Mouse (Mus musculus): ENCODE results near the gene Csgalnact2.
A peak's percentile ranks its signal among the peaks of the same experiment; 100 is the strongest.

Gene Csgalnact2

GRCm38 (mm10) chr6:118138731-118139709 lies at the start of gene Csgalnact2:
TSS of gene Csgalnact2 (minus strand) at chr6:118139140.
- DNase-seq (ENCODE audit: extremely low spot score, low read depth, low spot score): peak; percentile 56

- no peak for DNase-seq (ENCODE audit: extremely low spot score, low read depth, low spot score)
These were observed 49.7 kb upstream of the Csgalnact2 start for GRCm38 (mm10) chr6:118188599-118188998.

GRCm38 (mm10) chr6:118187285-118187641 lies 48.3 kb upstream of the Csgalnact2 start:
- no peak for DNase-seq (ENCODE audit: extremely low spot score, low read depth, low spot score)

DNA sequence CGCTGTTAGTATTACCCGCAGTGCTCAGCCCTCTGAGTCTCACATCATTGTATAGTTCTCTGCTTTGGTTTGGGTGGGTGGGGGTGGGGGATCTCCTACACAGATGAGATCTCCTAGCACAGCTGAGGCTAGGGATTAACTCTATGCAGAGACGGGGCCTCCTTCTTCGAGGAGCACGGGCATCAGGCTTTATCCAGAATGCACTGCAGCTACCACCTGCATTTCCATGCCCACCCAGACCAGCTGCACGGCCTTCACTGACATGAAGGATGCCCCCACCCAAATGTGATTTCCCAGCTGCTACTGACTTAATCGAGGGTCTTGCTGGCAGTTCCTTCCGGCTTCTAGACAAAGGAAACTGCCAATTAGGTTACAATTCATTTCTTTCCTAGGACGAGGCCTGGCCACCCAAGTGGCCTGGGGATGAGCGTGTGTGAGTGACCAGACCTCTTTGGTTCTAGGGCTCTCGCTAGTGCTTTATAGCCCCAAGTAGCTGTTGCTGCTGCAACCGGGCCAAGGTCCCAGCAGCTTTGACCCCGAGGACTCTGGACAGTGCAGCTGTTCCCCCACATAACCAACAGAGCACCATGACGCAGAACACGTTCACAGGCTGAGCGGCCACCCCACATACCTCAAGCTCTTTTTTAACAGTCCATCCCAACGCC lies 47.8 kb upstream of the Csgalnact2 start:
- DNase-seq (ENCODE audit: extremely low spot score, low read depth, low spot score): no peak

GRCm38 (mm10) chr6:118184126-118184525 lies 45.2 kb upstream of the Csgalnact2 start:
- DNase-seq (ENCODE audit: extremely low spot score, low read depth, low spot score): no peak

DNA sequence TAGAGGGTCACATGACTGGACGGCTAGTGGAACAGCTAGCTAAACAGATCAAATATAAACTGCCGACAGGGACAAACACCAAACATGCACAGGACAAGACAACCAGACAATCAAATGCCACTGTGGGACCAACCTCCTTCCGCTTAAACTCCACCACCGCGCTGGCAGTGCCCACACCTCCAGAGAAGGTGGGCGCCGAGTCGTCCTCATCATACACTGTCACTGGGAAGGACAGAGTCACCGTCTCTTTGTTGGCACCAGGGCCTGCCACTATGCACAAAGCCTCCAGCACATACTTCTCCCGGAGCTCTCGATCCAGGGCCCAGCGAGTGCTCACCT lies 41.1 kb upstream of the Csgalnact2 start:
- DNase-seq (ENCODE audit: extremely low spot score, low read depth, low spot score): no peak

DNA sequence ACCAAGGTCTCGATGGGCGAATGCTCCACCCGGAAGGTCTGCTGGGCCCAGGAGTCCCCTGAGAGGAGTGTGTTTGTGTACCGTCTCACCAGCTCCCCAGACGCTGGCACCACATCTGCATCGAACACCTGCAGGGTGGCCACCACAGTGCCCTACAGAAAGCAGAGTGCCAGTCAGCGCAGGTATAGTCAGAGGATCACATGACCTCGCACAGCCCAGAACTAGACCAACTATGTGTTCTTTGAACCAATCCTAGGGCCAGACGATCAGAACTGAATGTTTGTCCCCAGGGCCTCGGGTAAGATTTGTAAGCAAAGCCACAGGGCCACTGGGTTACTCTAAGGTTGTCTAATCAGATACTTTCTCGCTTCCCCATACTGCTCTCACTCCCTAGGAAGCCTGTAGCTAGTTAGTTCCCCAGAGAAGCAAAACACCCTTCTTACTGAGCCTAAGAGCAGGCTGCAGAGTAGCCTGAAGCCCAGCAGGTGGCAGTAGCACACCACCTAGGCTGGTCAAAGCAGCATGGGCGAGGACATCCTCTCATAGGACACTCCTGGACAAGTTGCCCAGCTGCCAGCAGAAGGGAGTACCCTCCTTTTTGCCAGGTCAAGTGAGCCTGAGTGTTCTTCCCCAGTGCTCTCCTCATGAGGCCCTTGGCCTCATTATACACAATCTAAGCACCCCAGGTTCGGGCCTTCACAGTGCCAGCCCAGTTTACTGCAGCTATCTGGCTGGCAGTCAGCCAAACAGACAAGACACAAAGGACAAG lies 40.6 kb upstream of the Csgalnact2 start:
- DNase-seq (ENCODE audit: extremely low spot score, low read depth, low spot score): peak; percentile 58

DNA sequence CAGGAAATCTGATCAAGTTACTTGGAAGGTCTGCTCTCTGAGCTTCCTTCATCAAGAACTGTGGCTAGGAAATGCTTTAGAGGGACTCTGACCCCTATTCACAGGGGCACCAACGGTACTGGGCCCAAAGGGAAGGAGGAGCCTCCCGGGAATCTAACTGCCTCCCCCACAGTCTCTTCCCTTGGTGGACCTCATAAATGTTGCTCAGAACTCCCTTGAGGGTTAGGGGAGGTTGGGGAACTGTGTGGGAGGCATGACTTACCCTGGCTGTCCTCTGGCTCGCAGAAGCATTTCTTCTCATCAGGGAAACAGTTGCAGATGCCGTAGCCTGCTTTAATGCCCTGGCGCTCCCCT lies 35.0 kb upstream of the Csgalnact2 start:
- DNase-seq (ENCODE audit: extremely low spot score, low read depth, low spot score): no peak

- DNase-seq (ENCODE audit: extremely low spot score, low read depth, low spot score): no peak
These were observed 34.5 kb upstream of the Csgalnact2 start for GRCm38 (mm10) chr6:118173251-118173974.

GRCm38 (mm10) chr6:118171386-118171785 lies 32.4 kb upstream of the Csgalnact2 start:
- DNase-seq (ENCODE audit: extremely low spot score, low read depth, low spot score): no peak

GRCm38 (mm10) chr6:118168106-118168505 lies 29.2 kb upstream of the Csgalnact2 start:
- DNase-seq (ENCODE audit: extremely low spot score, low read depth, low spot score): no peak

- no peak for DNase-seq (ENCODE audit: extremely low spot score, low read depth, low spot score)
These were observed 28.1 kb upstream of the Csgalnact2 start for GRCm38 (mm10) chr6:118167013-118167412.

GRCm38 (mm10) chr6:118165516-118165915 lies 26.6 kb upstream of the Csgalnact2 start:
- no peak for DNase-seq (ENCODE audit: extremely low spot score, low read depth, low spot score)

GRCm38 (mm10) chr6:118164691-118165090 lies 25.8 kb upstream of the Csgalnact2 start:
- DNase-seq (ENCODE audit: extremely low spot score, low read depth, low spot score): no peak

DNA sequence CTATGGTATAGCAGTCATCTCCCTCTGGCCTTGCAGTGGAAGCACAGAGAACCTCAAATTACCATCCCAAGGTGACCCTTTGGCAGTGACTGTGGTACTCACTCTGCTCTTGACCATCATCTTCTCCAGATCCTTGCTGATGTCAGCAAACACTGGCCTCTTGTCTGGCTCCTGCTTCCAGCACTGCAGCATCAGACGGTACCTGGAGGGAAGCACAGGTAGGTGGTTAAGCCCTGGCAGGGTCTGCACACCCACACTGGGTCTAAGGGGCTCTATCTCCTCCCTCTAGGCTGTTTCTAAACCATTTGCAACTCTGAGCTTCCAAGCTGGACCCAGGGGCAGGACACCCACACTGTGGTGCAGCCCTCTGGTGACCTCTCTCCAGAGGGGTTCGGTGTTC lies 24.1 kb upstream of the Csgalnact2 start:
- no peak for DNase-seq (ENCODE audit: extremely low spot score, low read depth, low spot score)

GRCm38 (mm10) chr6:118162457-118163082 lies 23.6 kb upstream of the Csgalnact2 start:
- DNase-seq (ENCODE audit: extremely low spot score, low read depth, low spot score): no peak

DNA sequence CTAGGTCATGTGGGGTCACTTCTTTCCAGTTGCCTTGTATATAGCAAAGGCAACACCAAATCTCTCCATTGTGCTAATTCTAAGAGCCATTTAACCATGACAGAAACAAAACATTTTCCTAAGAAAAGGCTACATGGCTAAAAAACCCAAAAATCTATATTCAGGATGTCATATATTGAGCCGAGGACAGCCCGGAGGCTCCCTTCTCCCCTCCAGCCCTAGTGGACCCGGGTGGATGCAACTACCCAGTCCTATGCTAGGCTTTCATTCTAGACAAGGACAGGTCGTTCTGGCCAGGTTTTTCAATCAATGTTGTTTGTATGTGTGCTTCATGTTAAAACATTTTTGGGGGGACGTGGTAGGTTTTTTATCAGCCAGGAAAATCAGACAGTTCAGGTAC lies 14.2 kb upstream of the Csgalnact2 start:
- no peak for DNase-seq (ENCODE audit: extremely low spot score, low read depth, low spot score)

DNA sequence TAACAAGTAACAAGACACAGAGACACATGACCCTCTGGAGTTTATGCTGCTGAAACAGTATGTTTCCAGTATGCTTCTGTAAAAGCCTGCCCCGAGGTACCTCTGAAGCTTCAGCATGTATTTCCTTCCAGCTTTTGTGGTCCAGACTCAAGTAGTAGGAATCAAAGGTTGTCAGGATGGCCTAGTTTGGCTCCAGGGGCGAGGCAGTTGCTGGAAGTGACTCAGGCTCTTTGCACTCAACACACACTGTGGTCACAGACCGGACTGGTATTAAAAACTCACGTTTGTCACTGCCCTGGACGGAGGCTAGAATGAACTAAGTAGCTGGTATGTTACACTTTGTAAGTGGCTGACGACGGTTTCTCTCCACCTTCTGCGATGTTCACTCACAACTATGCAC lies 12.0 kb upstream of the Csgalnact2 start:
- no peak for DNase-seq (ENCODE audit: extremely low spot score, low read depth, low spot score)

DNA sequence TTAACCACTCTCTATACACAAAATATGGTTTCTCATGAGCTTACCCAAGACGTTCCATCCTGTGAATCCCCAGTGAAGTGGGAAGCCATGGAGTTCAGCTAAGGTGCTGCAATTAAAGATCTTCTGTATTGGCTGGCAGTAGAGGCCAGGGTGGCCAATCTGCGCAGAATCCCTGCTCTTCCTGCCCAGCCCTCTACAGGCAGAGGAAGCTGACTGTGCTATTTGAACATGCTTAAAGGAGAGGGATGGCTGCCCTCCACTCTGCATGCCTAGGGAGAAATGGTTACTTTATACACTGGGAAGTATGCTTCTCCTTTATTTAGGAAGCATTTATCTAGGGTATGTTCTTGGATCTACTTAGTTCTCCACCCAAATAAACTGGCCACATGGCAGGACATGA lies 11.6 kb upstream of the Csgalnact2 start:
- DNase-seq (ENCODE audit: extremely low spot score, low read depth, low spot score): no peak

- no peak for DNase-seq (ENCODE audit: extremely low spot score, low read depth, low spot score)
These were observed 11.2 kb upstream of the Csgalnact2 start for GRCm38 (mm10) chr6:118150128-118150527.

GRCm38 (mm10) chr6:118140961-118141360 lies 2.0 kb upstream of the Csgalnact2 start:
- no peak for DNase-seq (ENCODE audit: extremely low spot score, low read depth, low spot score)
